8 mouse cellular contexts compared by ENCODE assay signal in the genomic region with DNA sequence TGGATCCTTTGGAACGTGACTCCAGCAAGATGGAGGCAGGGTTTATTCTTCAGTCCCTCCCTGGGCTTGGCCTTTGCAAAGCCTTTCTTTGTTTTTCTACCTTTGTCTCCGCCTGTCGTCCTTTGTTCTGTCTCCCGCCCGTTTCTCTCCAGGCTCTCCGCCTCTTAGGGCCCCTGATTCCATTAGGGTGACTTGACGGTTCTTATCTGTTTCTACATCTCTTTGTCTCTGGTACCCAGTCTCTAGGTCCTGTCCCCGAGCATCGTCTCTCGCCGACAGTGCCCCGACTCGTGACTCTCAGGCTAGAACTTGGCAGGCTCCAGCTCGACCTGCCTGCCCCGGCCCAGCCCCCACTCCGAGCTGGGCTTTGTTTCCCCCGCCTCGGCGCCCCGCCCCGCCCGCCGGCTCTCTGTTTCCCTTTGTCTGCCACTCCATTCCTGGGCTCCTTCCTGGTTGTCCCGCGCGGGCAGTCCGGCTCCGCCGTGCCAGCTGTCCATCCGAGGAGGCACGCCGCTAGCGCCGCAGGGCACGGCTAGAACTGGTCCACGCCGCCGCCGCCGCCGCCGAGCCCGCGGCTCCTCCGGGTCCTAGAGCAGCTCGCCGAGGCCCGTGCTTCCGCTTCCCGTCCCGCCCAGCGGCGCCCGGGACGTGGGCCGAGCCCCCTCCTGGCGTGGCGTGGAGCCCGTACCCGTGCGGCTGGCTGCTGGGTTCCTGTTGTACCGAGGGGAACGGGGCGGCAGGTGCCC. TPM values are rescaled to one million over a fixed set of nuclear protein-coding genes. Genes with fewer than 3 reads are reported as not detected.
DNase-seq lines count a peak whose midpoint lies in the region; ATAC-seq lines count a peak whose summit lies in the region.

A gene (plus strand): TSS at position 440 of the 746 bp plus-strand sequence.
A gene (minus strand): TSS at position 509 of the 746 bp plus-strand sequence.

- H3K9ac ChIP-seq in intestine, embryonic 14.5 days (ENCODE audit: low read length) = peak within 1 kb of the TSS; percentile 90

- H3K4me3 ChIP-seq in intestine, embryonic 14.5 days (ENCODE audit: low read depth, low read length) = peak within 1 kb of the TSS; percentile 78

- DNase-seq in adrenal gland, adult 2 months = peak; percentile 92
- peak; percentile 94 for DNase-seq in embryo, embryonic 11 days
- DNase-seq in gastrocnemius, postnatal 25 days = peak; percentile 84
- peak; percentile 92 for DNase-seq in intestine, embryonic 14.5 days (ENCODE audit: low spot score)
- peak; percentile 83 to 88 for DNase-seq in left cerebral cortex, postnatal 36 days (ENCODE audit: low spot score in 2 of 2)
- peak; percentile 86 for DNase-seq in mesoderm, embryonic 11.5 days (ENCODE audit: low read depth, low spot score)
- DNase-seq in right cerebral cortex, postnatal 25 days = peak; percentile 89
- DNase-seq in urinary bladder, postnatal 36 days (ENCODE audit: low spot score in 2 of 2) = peak; percentile 79 to 80

- peak within 1 kb of the TSS; percentile 85 for H3K4me2 ChIP-seq in intestine, embryonic 14.5 days (ENCODE audit: low read length)

- no peaks in the 10 kb centered on the region for H3K9me3 ChIP-seq in intestine, embryonic 14.5 days (ENCODE audit: control insufficient read depth, low read length)

- under 1% methylated on average over 64 of the region's 64 CpGs for WGBS in intestine, embryonic 14.5 days

- H3K27ac ChIP-seq in intestine, embryonic 14.5 days (ENCODE audit: low read depth) = peak within 1 kb of the TSS; percentile 98

- peak; percentile 90 for ATAC-seq in intestine, embryonic 14.5 days (replicated peaks; ENCODE audit: low FRiP score, low TSS enrichment, low read depth)

- peaks cover 45% of the 10 kb centered on the region for H3K36me3 ChIP-seq in intestine, embryonic 14.5 days (ENCODE audit: control insufficient read depth, insufficient read depth, low read length)

- H3K4me1 ChIP-seq in intestine, embryonic 14.5 days (replicated peaks; ENCODE audit: control insufficient read depth, insufficient read depth, low read length) = peaks cover 18% of the 10 kb centered on the region

- intact Hi-C loops in left cerebral cortex, postnatal 36 days (cut with DNase I) = no loop called here

- H3K27me3 ChIP-seq in intestine, embryonic 14.5 days (replicated peaks; ENCODE audit: control insufficient read depth, insufficient read depth, low read length) = no peaks in the 10 kb centered on the region

RNA-seq across cellular contexts. Expression of the first gene that starts in this region (rescaled TPM):
- total RNA-seq in adrenal gland, adult 2 months (2021) = 10 to 100 TPM; 11.7 to 12.7 TPM
- polyA plus RNA-seq in adrenal gland, adult 2 months (2012; rRNA removed) = 18.3 and 20.5 TPM in 2 replicates
- total RNA-seq in gastrocnemius, postnatal 25 days (2021) = 1 to 10 TPM; 4.0 to 4.2 TPM
- 16.8 and 18.5 TPM in 2 replicates for polyA plus RNA-seq in intestine, embryonic 14.5 days (2014; fragmentation: Nextera tagmentation; extraction: Ambion mirVana)
- total RNA-seq in left cerebral cortex, postnatal 36 days (2021) = 10 to 100 TPM; 18.6 to 19.4 TPM

RNA-seq across cellular contexts. Expression of the second gene that starts in this region (rescaled TPM):
- total RNA-seq in adrenal gland, adult 2 months (2021) = 10 to 100 TPM in 1 of 2 experiments, 1 to 10 TPM in 1; 7.1 to 11.4 TPM
- polyA plus RNA-seq in adrenal gland, adult 2 months (2012; rRNA removed) = 8.6 and 10.9 TPM in 2 replicates
- 1 to 10 TPM; 1.5 to 1.7 TPM for total RNA-seq in gastrocnemius, postnatal 25 days (2021)
- 12.9 and 14.4 TPM in 2 replicates for polyA plus RNA-seq in intestine, embryonic 14.5 days (2014; fragmentation: Nextera tagmentation; extraction: Ambion mirVana)
- total RNA-seq in left cerebral cortex, postnatal 36 days (2021) = 1 to 10 TPM; 3.2 to 5.6 TPM

Comparison
In these comparisons a context has a peak if more than half of its experiments do, and no peak if none do; other contexts are left out.
1. Peak in every context shown above with its lines: DNase-seq, ATAC-seq, H3K4me3 ChIP-seq and H3K27ac ChIP-seq.